Comparison of ENCODE assay signal across 8 mouse cellular contexts in the genomic region with DNA sequence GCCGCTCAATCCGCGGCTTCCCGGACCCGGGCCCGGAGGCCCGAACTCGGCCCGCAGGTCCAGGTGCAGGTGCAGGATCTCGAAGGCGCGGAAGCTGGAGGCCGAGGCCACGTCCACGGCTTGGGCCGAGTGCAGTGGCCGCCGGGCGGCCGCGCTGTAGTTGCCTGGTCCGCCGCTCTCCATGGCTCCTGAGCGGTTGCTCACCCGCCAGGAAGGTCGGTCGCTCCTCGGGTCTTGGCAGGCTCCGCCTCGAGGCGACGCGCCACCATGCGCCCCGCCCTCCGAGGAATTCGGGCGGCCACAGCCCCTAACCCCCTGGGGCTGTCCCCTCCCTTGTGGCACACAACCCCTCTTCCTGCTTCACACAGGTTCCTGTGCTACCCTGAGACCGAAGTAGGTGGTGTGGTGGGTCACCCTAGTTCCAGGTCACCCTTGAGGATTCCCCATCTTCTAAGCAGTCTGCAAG. TPM values are rescaled to one million over a fixed set of nuclear protein-coding genes. Genes with fewer than 3 reads are reported as not detected.
DNase-seq lines count a peak whose midpoint lies in the region; ATAC-seq lines count a peak whose summit lies in the region.

TSS of gene Rnpep (minus strand) at position 259 of the 466 bp plus-strand sequence.

- peak within 1 kb of the TSS; percentile 84 for H3K27ac ChIP-seq in brown adipose tissue, adult 24 weeks (replicated peaks; ENCODE audit: low read depth, low read length)
- peak within 1 kb of the TSS; percentile 89 for H3K27ac ChIP-seq in heart, embryonic 13.5 days (replicated peaks)
- H3K27ac ChIP-seq in liver, embryonic 11.5 days (ENCODE audit: low read depth, low read length): peak within 1 kb of the TSS; percentile 62; the same call in 1 of the 2 replicates

- no peaks in the 10 kb centered on the region for H3K27me3 ChIP-seq in heart, embryonic 13.5 days (replicated peaks)
- H3K27me3 ChIP-seq in liver, embryonic 11.5 days (replicated peaks; ENCODE audit: control insufficient read depth, insufficient read depth, low read length): no peaks in the 10 kb centered on the region
- H3K27me3 ChIP-seq in splenic B cell, adult 2 months (ENCODE audit: control insufficient read depth, insufficient read depth, low read length, poor library complexity, severe bottlenecking): no peaks in the 10 kb centered on the region

- peak within 1 kb of the TSS; percentile 88 for H3K4me3 ChIP-seq in brown adipose tissue, adult 24 weeks (ENCODE audit: insufficient read depth, low read depth, low read length)
- peak within 1 kb of the TSS; percentile 88 for H3K4me3 ChIP-seq in heart, embryonic 13.5 days
- peak within 1 kb of the TSS; percentile 65 for H3K4me3 ChIP-seq in liver, embryonic 11.5 days (ENCODE audit: low read depth, low read length)

- ATAC-seq in heart, embryonic 13.5 days (ENCODE audit: extremely low read depth, insufficient number of reproducible peaks, low FRiP score, low TSS enrichment): peak; percentile 69
- ATAC-seq in liver, embryonic 11.5 days (replicated peaks; ENCODE audit: low FRiP score): peak; percentile 82

- H3K9me3 ChIP-seq in heart, embryonic 13.5 days: no peaks in the 10 kb centered on the region
- H3K9me3 ChIP-seq in liver, embryonic 11.5 days (ENCODE audit: control insufficient read depth, low read length): no peaks in the 10 kb centered on the region

- H3K4me2 ChIP-seq in heart, embryonic 13.5 days: peak within 1 kb of the TSS; percentile 78
- peak within 1 kb of the TSS; percentile 96 for H3K4me2 ChIP-seq in liver, embryonic 11.5 days

- H3K36me3 ChIP-seq in heart, embryonic 13.5 days: peaks cover 7% of the 10 kb centered on the region
- no peaks in the 10 kb centered on the region; the same call in 1 of the 2 replicates for H3K36me3 ChIP-seq in liver, embryonic 11.5 days (ENCODE audit: control insufficient read depth, insufficient read depth, low read length)
- no peaks in the 10 kb centered on the region for H3K36me3 ChIP-seq in splenic B cell, adult 2 months (ENCODE audit: control insufficient read depth, insufficient read depth, low read length, poor library complexity, severe bottlenecking)

- H3K9ac ChIP-seq in heart, embryonic 13.5 days: peak within 1 kb of the TSS; percentile 95
- peak within 1 kb of the TSS; percentile 75 for H3K9ac ChIP-seq in liver, embryonic 11.5 days (ENCODE audit: low read depth, low read length)

- WGBS in heart, embryonic 13.5 days: under 1% methylated on average over 39 of the region's 39 CpGs
- under 1% methylated on average over 37 of the region's 39 CpGs for WGBS in liver, embryonic 11.5 days

- peaks cover 7% of the 10 kb centered on the region for H3K4me1 ChIP-seq in brown adipose tissue, adult 24 weeks (ENCODE audit: control insufficient read depth, insufficient read depth, insufficient read length, low read length)
- peaks cover 26% of the 10 kb centered on the region for H3K4me1 ChIP-seq in heart, embryonic 13.5 days
- H3K4me1 ChIP-seq in liver, embryonic 11.5 days (replicated peaks; ENCODE audit: control insufficient read depth, insufficient read depth, low read length): no peaks in the 10 kb centered on the region

- DNase-seq in CD8-positive naive resting alpha-beta T cell, adult 2 months (ENCODE audit: low read depth in 2 of 2, low spot score in 2 of 2): peak; percentile 31 to 37
- peak; percentile 18 for DNase-seq in fibroblast of lung, adult 2 months (ENCODE audit: low read depth)
- DNase-seq in kidney, postnatal 10 days: peak; percentile 82
- DNase-seq in liver, embryonic 11.5 days (ENCODE audit: low spot score): peak; percentile 66
- DNase-seq in naive thymus-derived CD4-positive, alpha-beta T cell, adult 2 months (ENCODE audit: low read depth): peak; percentile 70
- DNase-seq in splenic B cell, adult 2 months (ENCODE audit: low read depth, low spot score): peak; percentile 57

RNA-seq across cellular contexts. Expression of gene Rnpep, which starts in this region (rescaled TPM):
- 32.3 and 39.4 TPM in 2 replicates for polyA plus RNA-seq in brown adipose tissue, adult 24 weeks (2012; ENCODE audit: insufficient read depth, insufficient read length, missing spikeins)
- polyA plus RNA-seq in heart, embryonic 13.5 days (2015; fragmentation: Nextera tagmentation; extraction: Ambion mirVana): 52.8 and 57.5 TPM in 2 replicates
- 64.5 and 67.4 TPM in 2 replicates for polyA plus RNA-seq in liver, embryonic 11.5 days (2014; fragmentation: Nextera tagmentation; extraction: Ambion mirVana)

Comparison
In these comparisons a context has a peak if more than half of its experiments do, and no peak if none do; other contexts are left out.
1. Peak in every context shown above with its lines: DNase-seq, ATAC-seq, H3K4me3 ChIP-seq and H3K27ac ChIP-seq.
2. DNase-seq: peak in every context shown above with its lines; median percentile 82 in kidney, postnatal 10 days; 70 in naive thymus-derived CD4-positive, alpha-beta T cell, adult 2 months; 66 in liver, embryonic 11.5 days; 57 in splenic B cell, adult 2 months; 34 in CD8-positive naive resting alpha-beta T cell, adult 2 months; 18 in fibroblast of lung, adult 2 months.